Mouse (Mus musculus) embryonic fibroblast, embryonic 13.5 days (primary cell): Measurements from ENCODE around the gene Fam83f.

Experiments
- CTCF ChIP-seq: IDR thresholded peaks from 2 replicates; pipeline ENCODE4 v1.5.1; 2011; ENCODE audit warnings: mild to moderate bottlenecking, control low read depth, low read length, moderate library complexity, borderline replicate concordance; ENCODE audit not compliant: insufficient read depth
- POLR2A ChIP-seq: IDR thresholded peaks from 2 replicates; pipeline ENCODE4 v1.6.1; 2011; ENCODE audit warnings: low read depth, mild to moderate bottlenecking, control low read depth, low read length, moderate library complexity

GRCm38 (mm10) chr15:80631311-80631710, 40.3 kb upstream of the Fam83f start:
- TF ChIP-seq POLR2A (no peak), CTCF (no peak)
